Mouse (Mus musculus) CH12.LX (cell line): Measurements from ENCODE around the gene Ddx47.

ENCODE experiments used
- CHD2 ChIP-seq: IDR thresholded peaks from 2 replicates; pipeline ENCODE4 v1.6.1; 2011; ENCODE audit warnings: low read length, improper control_type of control experiment
- CTCF ChIP-seq, 2 experiments: IDR thresholded peaks in 1 of 2; conservative IDR thresholded peaks in 1 of 2; 2 replicates each; pipeline ENCODE4 v1.5.1; 2011 to 2012; ENCODE audit warnings: low read depth in 2 of 2, low read length in 2 of 2, improper control_type of control experiment in 1 of 2, inconsistent platforms in 1 of 2, mild to moderate bottlenecking in 1 of 2, moderate library complexity in 1 of 2
- E2F4 ChIP-seq: IDR thresholded peaks from 2 replicates; pipeline ENCODE4 v1.6.1; 2011; ENCODE audit warnings: low read depth, low read length, improper control_type of control experiment; ENCODE audit not compliant: insufficient replicate concordance
- EP300 ChIP-seq: IDR thresholded peaks from 2 replicates; pipeline ENCODE4 v1.6.1; 2011; ENCODE audit warnings: low read length, improper control_type of control experiment
- JUND ChIP-seq: conservative IDR thresholded peaks from 2 replicates; pipeline ENCODE4 v1.6.1; 2011; ENCODE audit warnings: low read depth, low read length, improper control_type of control experiment
- MAFK ChIP-seq: IDR thresholded peaks from 2 replicates; pipeline ENCODE4 v1.6.1; 2011; ENCODE audit warnings: low read length, improper control_type of control experiment; ENCODE audit not compliant: insufficient replicate concordance
- POLR2A ChIP-seq: IDR thresholded peaks from 2 replicates; pipeline ENCODE4 v1.6.1; 2011; ENCODE audit warnings: low read depth, mild to moderate bottlenecking, improper control_type of control experiment, low read length
- POLR2AphosphoS2 ChIP-seq: IDR thresholded peaks from 2 replicates; pipeline ENCODE4 v1.6.1; 2011; ENCODE audit warnings: low read depth, low read length, improper control_type of control experiment
- RCOR1 ChIP-seq: conservative IDR thresholded peaks from 2 replicates; pipeline ENCODE4 v1.6.1; 2012; ENCODE audit warnings: low read depth, mild to moderate bottlenecking, inconsistent platforms, low read length, improper control_type of control experiment
- SMC3 ChIP-seq: IDR thresholded peaks from 2 replicates; pipeline ENCODE4 v1.6.1; 2011; ENCODE audit warnings: low read depth, low read length, improper control_type of control experiment

- TF ChIP-seq JUND: no peak
- no peak for TF ChIP-seq RCOR1
- no peak for TF ChIP-seq POLR2AphosphoS2
- TF ChIP-seq SMC3: no peak
- no peak for TF ChIP-seq E2F4
- TF ChIP-seq CTCF (conservative IDR thresholded peaks at IDR 0.05 in 1 of 2, IDR thresholded peaks at IDR 0.05 in 1 of 2; ENCODE audit: low read depth in 2 of 2, low read length in 2 of 2): no peak
- TF ChIP-seq CHD2: no peak
- peak; percentile 41 for TF ChIP-seq POLR2A
- no peak for TF ChIP-seq MAFK
- no peak for TF ChIP-seq EP300
Observed at GRCm38 (mm10) chr6:135001991-135002390, 9.4 kb upstream of the Ddx47 start.
